Mouse (Mus musculus) layer of hippocampus, adult 2 months (tissue): ENCODE results near the gene Trip11. TPM values are rescaled to one million over a fixed set of nuclear protein-coding genes. Genes with fewer than 3 reads are reported as not detected.
A peak's percentile ranks its signal among the peaks of the same experiment; 100 is the strongest.
"Not testable (repeated sequence)": the region's sequence is repeated elsewhere in the genome, so short reads cannot be mapped to it uniquely, and the experiment has no call there.

Experiments
- DNase-seq, 2 experiments: peaks; one replicate each; pipeline ENCODE4 v3.0.0; 2022; ENCODE audit warnings: low spot score in 2 of 2
- H3K27ac ChIP-seq: fragments of 200-600 bp; 2 replicates; pipeline ENCODE4 v1.8.1; 2022
- H3K4me3 ChIP-seq: fragments of 200-600 bp; 2 replicates; pipeline ENCODE4 v1.8.1; 2022; ENCODE audit warnings: mild to moderate bottlenecking
- CTCF ChIP-seq: fragments of 200-600 bp; conservative IDR thresholded peaks from 2 replicates; pipeline ENCODE4 v1.8.1; 2022; ENCODE audit warnings: antibody characterized with exemption, mild to moderate bottlenecking, moderate library complexity
- long read RNA-seq, 2 experiments: library from polyadenylated mRNA; stranded (forward); transcript quantifications; one replicate each; pipeline ENCODE4 v2.0.0; 2021; ENCODE audit warnings: borderline mapping rate in 2 of 2
- total RNA-seq, 2 experiments: library from RNA; stranded (reverse); gene quantifications; 2 replicates each; pipeline ENCODE4 v1.2.3; 2021

The Trip11 gene
- 10 to 100 TPM; 31.8 to 32.9 TPM for total RNA-seq
- long read RNA-seq, experiment 1, partial matches to known transcripts = 2 of 6 reads
- long read RNA-seq, experiment 1, other reads (novel, unspliced or antisense) = 4 of 6 reads
- long read RNA-seq, experiment 2, full-length matches to known transcripts = 2 of 7 reads
- long read RNA-seq, experiment 2, partial matches to known transcripts = 2 of 7 reads
- long read RNA-seq, experiment 2, other reads (novel, unspliced or antisense) = 3 of 7 reads

DNA sequence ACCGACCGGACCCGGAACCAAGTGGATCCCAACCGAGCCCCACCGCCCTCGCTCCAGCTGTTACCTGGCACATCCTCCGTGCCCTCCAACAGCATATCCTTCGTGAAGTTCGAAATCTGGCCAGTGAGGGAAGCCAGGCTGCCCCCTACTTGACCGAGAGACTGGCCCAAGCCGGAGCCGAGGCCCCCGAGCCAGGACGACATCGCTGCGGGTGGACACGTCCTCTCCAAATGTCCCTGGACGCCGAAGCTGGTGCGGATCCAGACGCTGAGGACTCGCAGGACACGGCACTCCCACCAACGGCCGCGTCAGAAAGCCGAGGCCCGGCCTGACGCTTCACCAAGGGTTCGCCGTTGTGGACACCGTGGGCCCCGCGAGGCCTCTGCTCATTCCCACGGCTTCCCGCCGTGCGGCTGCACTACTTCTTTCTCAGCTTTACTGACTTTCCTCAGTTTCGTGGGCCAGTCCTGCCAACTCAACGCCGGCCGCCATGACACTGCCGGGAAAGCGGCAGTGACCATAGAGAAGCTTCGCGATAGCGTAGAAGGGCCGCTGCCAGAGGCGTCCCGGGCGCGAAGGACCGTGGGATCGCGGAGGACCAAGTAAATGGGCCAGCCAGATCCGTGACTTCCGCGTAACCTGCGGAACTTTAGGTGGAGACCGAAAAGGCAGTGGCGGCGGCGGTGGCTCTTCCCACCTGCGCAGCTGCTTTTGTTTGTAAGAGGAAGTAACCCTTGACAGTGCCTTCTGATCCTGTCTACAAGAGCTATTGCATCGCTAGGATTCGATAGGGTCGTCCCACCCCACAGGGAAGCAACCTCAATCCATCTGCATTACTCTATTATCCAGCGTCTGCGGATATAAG is at the start of gene Trip11:
Trip11 (minus strand) TSS at position 642 of the 865 bp plus-strand sequence.
- TF ChIP-seq CTCF = no peak
- Histone ChIP-seq H3K4me3 (peak within 1 kb of the TSS; percentile 98), H3K27ac (peak within 1 kb of the TSS; percentile 94)
- peak; percentile 90 to 91 for DNase-seq

DNA sequence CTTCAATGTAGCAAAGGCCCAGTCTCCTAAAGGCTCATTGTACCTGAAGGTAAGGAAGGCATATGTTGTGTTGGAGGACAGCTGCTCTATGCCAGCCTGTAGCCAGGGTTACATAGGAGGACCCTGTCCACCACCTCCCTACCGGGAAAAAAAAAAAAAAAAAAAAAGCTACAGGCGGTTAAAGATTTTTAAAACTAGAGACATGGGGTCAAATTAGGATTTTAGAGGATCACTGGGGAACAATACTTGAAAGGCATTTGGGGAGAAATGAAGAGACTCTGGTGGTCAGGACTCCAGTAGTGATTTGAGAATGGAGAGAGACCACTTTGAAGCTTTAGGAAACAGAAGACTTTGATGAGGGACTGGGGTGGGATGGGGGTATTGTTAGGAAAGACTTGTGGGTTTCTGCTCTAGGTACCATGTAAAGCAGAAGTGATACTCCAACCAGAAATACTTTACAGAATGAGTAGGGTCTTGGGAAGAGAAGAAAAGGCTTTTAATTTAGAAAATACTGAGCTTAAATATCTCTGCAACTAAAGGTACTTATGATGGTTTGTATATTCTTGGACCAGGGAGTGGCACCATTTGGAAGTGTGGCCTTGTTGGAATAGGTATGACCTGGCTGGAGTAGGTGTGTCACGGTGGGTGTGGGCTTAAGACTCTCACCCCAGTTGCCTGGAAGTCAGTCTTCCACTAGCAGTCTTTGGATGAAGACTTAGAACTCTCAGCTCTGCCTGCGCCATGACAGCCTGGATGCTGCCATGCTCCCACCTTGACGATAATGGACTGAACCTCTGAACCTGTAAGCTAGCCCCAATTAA is 46.1 kb upstream of the Trip11 start:
- not testable (repeated sequence) for H3K4me3 ChIP-seq, DNase-seq
- H3K27ac ChIP-seq = 0 out of 2 replicates have a peak overlapping the region, but pooled peaks have one; percentile 49

DNA sequence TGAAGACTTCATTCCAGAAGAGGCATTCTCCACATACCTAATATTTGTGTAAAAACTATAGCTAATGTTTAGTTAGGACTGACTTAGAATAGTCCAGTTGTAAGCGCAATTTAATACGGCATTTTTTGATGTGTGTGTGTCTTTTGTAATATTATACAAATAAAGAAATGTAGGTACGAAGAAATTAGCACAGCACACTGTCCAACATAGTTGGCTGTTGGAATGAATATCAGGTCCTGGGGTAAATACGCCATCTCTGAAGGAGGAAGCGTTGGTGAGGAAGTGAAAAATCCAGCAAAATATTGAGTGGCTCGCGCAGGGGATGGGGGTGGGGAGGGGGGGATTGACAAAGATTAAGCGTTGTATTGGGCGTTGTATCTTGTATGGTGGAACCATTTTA is 45.5 kb upstream of the Trip11 start:
- Histone ChIP-seq H3K27ac (peak overlapping the region; percentile 49; the same call in 1 of the 2 replicates), H3K4me3 (peak overlapping the region; percentile 89)
- TF ChIP-seq CTCF = no peak
- DNase-seq = no peak

DNA sequence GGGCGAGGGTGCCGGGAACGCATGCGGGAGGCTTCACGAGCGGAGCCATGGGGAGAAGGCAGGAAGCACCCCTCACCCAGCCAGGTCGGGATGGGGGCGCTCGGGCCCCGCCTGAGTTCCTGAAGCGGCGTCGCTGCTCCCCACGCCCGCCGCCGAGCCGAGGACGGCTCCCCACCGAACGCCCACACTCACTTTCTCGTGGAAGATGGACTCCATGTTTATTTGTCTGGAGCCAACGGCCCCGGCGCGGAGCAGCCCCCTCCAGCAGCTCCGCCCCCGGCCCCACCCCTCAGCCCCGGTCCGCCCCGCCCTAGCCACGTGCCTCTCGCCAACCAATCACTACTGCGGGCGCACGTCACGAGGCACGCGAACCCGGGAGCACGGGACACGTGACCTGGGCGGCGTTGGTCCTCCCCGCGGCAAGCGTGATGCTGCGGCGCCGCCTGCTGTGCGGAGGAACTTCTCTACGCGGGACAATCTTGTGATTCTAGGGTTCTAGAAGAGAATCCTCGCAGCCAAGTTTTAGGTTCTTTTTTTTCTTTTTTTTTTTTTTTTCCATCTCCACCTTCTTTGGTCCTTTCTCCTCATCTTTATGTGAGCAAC is 45.0 kb upstream of the Trip11 start, which contains the start of gene Atxn3:
Atxn3 (minus strand) TSS at position 305 of the 603 bp plus-strand sequence.
- peak; percentile 75 for TF ChIP-seq CTCF
- peak within 1 kb of the TSS; percentile 89 for H3K4me3 ChIP-seq
- DNase-seq = peak; percentile 97 to 98
- peak within 1 kb of the TSS; percentile 92 for H3K27ac ChIP-seq

DNA sequence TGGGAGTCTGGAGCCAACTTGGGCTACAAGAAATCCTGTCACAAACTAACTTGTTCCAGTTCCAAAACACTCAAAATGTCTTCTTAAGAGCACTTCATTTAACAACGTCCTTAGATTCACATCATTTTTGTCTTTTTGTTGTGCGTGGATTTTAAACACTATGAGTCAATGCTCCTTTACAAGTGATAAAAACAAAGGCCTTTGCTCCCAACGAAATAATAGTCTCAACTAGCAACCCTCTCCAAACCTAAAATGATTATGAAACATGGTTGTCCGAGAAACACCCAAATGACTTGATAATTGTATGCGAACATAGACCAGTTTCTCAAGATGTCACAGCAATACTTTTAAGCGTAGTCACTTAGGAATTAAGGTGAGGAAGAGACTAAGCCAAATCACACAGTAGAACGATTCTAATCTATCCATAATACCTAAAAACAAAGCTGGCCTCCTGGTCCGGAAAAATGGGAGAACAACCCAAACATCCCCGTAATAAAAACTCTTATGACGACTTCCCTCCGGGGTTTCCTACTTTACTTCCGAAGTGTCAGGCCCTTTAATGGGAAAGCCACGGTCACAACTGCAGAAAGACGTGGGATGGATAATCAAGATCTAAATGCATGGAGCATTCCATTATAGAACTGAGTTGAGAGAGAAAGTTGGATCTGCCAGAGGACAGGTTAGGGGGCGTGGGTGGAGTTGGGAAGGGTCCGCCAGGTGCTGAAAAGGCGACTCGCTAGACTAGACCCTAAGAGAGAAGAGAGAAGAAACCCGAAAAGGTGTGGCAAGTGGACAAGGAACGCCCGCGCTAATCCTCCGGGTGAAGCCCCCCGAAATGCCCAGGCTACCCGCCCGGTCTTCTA is 44.2 kb upstream of the Trip11 start:
- peak overlapping the region; percentile 92 for H3K27ac ChIP-seq
- DNase-seq = no peak
- TF ChIP-seq CTCF = no peak
- peak overlapping the region; percentile 89 for H3K4me3 ChIP-seq

DNA sequence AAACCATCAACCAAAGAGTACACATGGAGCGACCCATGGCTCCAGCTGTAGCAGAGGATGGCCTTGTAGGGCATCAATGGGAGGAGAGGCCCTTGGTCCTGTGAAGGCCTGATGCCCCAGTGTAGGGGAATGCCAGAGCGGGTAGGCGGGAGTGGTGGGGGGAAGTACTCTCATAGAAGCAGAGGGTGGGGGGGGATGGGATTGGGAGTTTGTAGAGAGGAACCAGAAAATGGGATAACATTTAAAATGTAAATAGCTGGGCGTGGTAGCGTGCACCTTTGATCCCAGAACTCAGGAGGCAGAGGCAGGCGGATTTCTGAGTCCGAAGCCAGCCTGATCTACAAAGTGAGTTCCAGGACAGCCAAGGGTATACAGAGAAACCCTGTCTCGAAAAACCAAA is 42.8 kb upstream of the Trip11 start:
- H3K27ac ChIP-seq, H3K4me3 ChIP-seq, DNase-seq: not testable (repeated sequence)

DNA sequence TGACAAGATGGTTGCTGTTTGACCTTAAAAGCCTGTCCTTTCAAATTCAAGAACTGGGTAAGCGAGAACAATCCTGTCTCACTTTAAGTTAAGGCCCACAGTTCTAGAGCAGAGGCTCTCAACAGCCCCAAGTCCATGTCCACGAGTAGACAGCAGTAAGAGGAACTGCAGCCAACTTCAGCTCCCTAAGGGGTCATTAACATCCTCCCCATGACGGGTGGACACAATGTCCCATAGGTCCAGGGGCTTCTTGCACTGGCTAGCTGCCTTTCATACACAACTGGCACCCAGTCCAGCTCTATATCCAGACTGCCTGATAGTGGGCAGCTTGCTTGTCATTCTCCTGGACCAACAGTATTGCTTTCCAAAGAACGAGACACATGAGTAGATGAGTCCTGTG is 35.7 kb upstream of the Trip11 start:
- DNase-seq = no peak
- no peak for TF ChIP-seq CTCF
- Histone ChIP-seq H3K4me3 (no peak overlapping the region), H3K27ac (no peak overlapping the region)

DNA sequence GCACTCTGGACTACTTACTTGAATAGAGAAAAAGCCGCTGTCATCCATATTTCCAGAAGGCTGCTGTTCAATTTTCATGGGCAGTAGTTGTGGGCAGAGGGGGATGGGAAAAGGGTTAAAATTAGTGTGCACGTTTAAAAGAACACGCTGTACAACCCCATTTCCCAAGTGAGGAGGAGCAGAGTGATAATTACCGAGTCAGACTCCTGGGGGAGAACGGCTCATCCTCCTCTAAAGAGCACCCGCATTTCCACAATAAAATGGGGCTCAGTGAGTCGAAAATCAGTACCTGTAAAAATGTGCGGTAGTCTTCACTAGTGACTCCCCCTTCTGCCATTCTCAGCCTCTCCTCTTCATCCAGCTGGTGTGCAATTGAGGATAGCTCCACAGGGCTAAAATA is 34.9 kb upstream of the Trip11 start:
- no peak for DNase-seq
- no peak for TF ChIP-seq CTCF
- Histone ChIP-seq H3K4me3 (no peak overlapping the region), H3K27ac (peak overlapping the region; percentile 36; the same call in 1 of the 2 replicates)

DNA sequence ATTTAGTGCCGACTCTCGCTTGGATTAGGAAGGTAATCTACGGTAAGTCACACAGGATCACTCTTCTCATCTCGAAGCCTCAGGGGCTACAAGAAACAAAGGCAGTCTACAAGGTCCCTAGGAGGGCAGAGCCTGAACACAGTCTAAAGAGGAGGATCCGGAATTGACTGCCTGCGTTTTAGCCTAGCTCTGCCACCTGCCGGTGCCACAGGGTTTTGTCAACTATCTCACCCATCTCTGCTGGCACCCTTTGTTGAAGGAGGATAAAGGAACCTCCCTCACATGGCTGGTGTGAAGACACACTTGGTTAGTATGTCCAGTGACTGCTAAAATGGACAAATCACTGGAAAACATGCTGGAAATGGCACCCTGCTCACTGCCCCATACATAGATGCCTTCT is 24.5 kb upstream of the Trip11 start:
- peak; percentile 57 for TF ChIP-seq CTCF
- Histone ChIP-seq H3K4me3 (no peak overlapping the region), H3K27ac (no peak overlapping the region)
- no peak for DNase-seq

DNA sequence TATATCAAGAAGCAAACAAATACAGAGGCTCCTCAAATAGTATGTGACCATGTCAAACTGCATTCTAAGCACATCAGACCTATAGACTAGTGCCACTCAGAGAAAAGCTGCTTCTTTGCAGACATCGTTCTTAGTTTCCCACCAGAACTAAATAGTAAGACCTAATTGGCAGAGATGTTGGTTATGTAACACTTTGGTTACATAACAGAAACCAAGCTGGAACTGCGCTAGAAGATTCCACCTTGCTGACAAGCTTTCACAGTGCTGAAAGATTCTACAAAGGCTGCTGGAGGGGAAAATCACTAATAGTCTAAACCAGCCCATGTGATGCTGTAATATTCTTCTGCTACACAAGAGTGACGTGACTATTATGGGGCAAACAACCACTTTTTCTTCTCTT is 22.2 kb upstream of the Trip11 start:
- Histone ChIP-seq H3K4me3 (no peak overlapping the region), H3K27ac (no peak overlapping the region)
- TF ChIP-seq CTCF = no peak
- peak in 1 of 2 experiments; percentile 16 for DNase-seq

DNA sequence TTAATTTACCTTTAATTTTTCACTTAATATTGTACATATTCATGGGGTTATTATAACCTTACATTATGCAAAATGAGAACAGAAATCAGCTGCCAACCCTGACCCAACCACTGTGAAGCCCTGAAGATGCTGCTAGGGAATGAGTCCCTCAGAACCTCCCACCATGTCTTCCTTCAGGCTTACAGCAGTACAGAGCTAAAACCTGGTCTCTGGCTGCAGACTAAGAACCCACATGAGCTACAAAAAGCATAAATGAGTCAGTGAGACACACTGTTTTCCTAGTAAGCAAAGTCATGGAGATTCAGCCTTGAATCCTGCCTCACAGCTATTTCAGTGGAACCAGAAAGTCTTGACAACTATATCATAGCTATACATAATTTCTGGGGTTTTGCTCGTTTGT is 15.4 kb upstream of the Trip11 start:
- no peak for TF ChIP-seq CTCF
- no peak overlapping the region for H3K27ac ChIP-seq
- DNase-seq = no peak
- no peak overlapping the region for H3K4me3 ChIP-seq

DNA sequence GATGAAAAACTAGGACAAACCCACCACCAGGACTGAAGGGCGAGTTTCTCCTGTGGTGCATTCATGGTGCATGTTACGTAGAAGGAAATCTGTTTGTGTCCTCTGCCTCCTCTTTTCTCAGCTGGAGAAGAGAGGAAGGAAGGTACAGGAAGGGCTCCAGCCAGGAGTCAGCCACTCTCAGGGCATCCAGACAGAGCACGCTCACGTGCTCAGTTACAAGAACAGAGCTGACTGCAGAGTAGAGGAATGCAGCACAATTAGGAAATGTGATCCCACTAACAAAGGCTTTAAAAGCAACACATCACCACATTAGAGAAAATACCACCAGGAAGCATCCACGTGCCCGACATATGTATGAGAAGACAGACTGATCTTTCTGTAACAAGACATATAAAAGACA is 9.2 kb upstream of the Trip11 start:
- no peak for TF ChIP-seq CTCF
- no peak overlapping the region for H3K27ac ChIP-seq
- DNase-seq = no peak
- H3K4me3 ChIP-seq = no peak overlapping the region
